Comparison of ENCODE assay signal across 8 mouse cellular contexts in genomic region chr3:79813814-79814490, GRCm38 (mm10). TPM values are rescaled to one million over a fixed set of nuclear protein-coding genes. Genes with fewer than 3 reads are reported as not detected.
DNase-seq lines count a peak whose midpoint lies in the region; ATAC-seq lines count a peak whose summit lies in the region.

No protein-coding gene starts in this region.

- H3K36me3 ChIP-seq in forebrain, embryonic 11.5 days (ENCODE audit: control insufficient read depth, insufficient read depth, low read length) = no peaks in the 10 kb centered on the region

- H3K9me3 ChIP-seq in forebrain, embryonic 11.5 days (ENCODE audit: control insufficient read depth, low read length) = no peaks in the 10 kb centered on the region

- ATAC-seq in forebrain, embryonic 11.5 days (replicated peaks; ENCODE audit: low FRiP score) = peak; percentile 82
- ATAC-seq in hematopoietic stem cell, adult 5-6 weeks (replicated peaks in 1 of 2; ENCODE audit: insufficient read depth in 1 of 2, low FRiP score in 2 of 2, low TSS enrichment in 1 of 2, low read depth in 1 of 2, poor library complexity in 2 of 2, severe bottlenecking in 2 of 2) = peak; percentile 85 to 90

- DNase-seq in ES-CJ7 (ENCODE audit: low read depth, low spot score) = peak; percentile 77
- DNase-seq in c-Kit-positive CD71-negative TER-119-negative erythroid progenitor cells, embryonic 14.5 days (ENCODE audit: low read depth) = peak; percentile 49
- peak; percentile 85 for DNase-seq in forebrain, embryonic 11.5 days (ENCODE audit: low spot score)
- peak; percentile 74 for DNase-seq in layer of hippocampus, adult 9-10 months (ENCODE audit: low spot score)
- DNase-seq in lung, postnatal 10 days = peak; percentile 74
- peak; percentile 78 for DNase-seq in retina, postnatal 1 day
- DNase-seq in urinary bladder, adult 18-20 months (ENCODE audit: low spot score in 2 of 2) = peak; percentile 19 to 53

- no peak overlapping the region for H3K9ac ChIP-seq in forebrain, embryonic 11.5 days (ENCODE audit: low read length)

- H3K4me1 ChIP-seq in forebrain, embryonic 11.5 days (replicated peaks; ENCODE audit: control insufficient read depth, insufficient read depth, low read length) = no peaks in the 10 kb centered on the region

- no peak overlapping the region for H3K4me2 ChIP-seq in forebrain, embryonic 11.5 days (ENCODE audit: low read depth, low read length, severe bottlenecking)

- H3K4me3 ChIP-seq in forebrain, embryonic 11.5 days (ENCODE audit: low read depth, low read length) = no peak overlapping the region

- H3K27me3 ChIP-seq in forebrain, embryonic 11.5 days (ENCODE audit: control insufficient read depth, insufficient read depth, low read length) = no peaks in the 10 kb centered on the region

- H3K27ac ChIP-seq in forebrain, embryonic 11.5 days (ENCODE audit: low read depth, low read length) = no peak overlapping the region

- 31% methylated on average over 19 of the region's 19 CpGs for WGBS in forebrain, embryonic 11.5 days

RNA-seq across cellular contexts. Expression of gene Tmem144, which starts 38.6 kb away (rescaled TPM):
- polyA plus RNA-seq in forebrain, embryonic 11.5 days (2014; fragmentation: Nextera tagmentation; extraction: Ambion mirVana) = 3.5 and 4.2 TPM in 2 replicates
- total RNA-seq in hematopoietic stem cell, adult 5-6 weeks (2017) = 0.75 and 1.5 TPM in 2 replicates
